Mouse (Mus musculus): ENCODE data around the gene Mex3a.

GRCm38 (mm10) chr3:88530082-88530864, 1.9 kb upstream of the Mex3a start:
- TF ChIP-seq CTCF (IDR thresholded peaks at IDR 0.05; ENCODE audit: low read depth), result no peak
- no peak for TF ChIP-seq EP300 (optimal IDR thresholded peaks at IDR 0.05)

All from stomach, postnatal 0 days (tissue).